Mouse (Mus musculus) limb, embryonic 12.5 days (tissue): ENCODE results near the gene Rbm4. TPM values are rescaled to one million over a fixed set of nuclear protein-coding genes. Genes with fewer than 3 reads are reported as not detected.
"Not testable (repeated sequence)": the region's sequence is repeated elsewhere in the genome, so short reads cannot be mapped to it uniquely, and the experiment has no call there.

ENCODE experiments used
- ATAC-seq: fragments of 200-750 bp; cut with Nextera tagmentation; 2 replicates; pipeline ENCODE4 v1.8.0; 2017; ENCODE audit warnings: low read depth, moderate TSS enrichment; ENCODE audit not compliant: insufficient number of reproducible peaks, insufficient read depth, low FRiP score, low TSS enrichment
- H3K27ac ChIP-seq: fragments of 300-500 bp; sonication (generic); 2 replicates; pipeline ENCODE4 v1.5.1; 2016; ENCODE audit warnings: mild to moderate bottlenecking, moderate library complexity
- H3K27me3 ChIP-seq: fragments of 300-500 bp; sonication (generic); 2 replicates; pipeline ENCODE4 v1.6.1; 2016; ENCODE audit warnings: mild to moderate bottlenecking, moderate library complexity
- H3K36me3 ChIP-seq: fragments of 300-500 bp; sonication (generic); 2 replicates; pipeline ENCODE4 v1.6.1; 2016; ENCODE audit warnings: mild to moderate bottlenecking, moderate library complexity
- H3K4me1 ChIP-seq: fragments of 300-500 bp; sonication (generic); replicated peaks from 2 replicates; pipeline ENCODE4 v1.6.1; 2016
- H3K4me2 ChIP-seq: fragments of 300-500 bp; sonication (generic); 2 replicates; pipeline ENCODE4 v1.6.1; 2016; ENCODE audit warnings: mild to moderate bottlenecking, moderate library complexity
- H3K4me3 ChIP-seq: fragments of 300-500 bp; sonication (generic); replicated peaks from 2 replicates; pipeline ENCODE4 v1.5.1; 2016; ENCODE audit warnings: mild to moderate bottlenecking
- H3K9ac ChIP-seq: fragments of 300-500 bp; sonication (generic); replicated peaks from 2 replicates; pipeline ENCODE4 v1.6.1; 2016; ENCODE audit warnings: mild to moderate bottlenecking, moderate library complexity
- H3K9me3 ChIP-seq: fragments of 300-500 bp; sonication (generic); 2 replicates; pipeline ENCODE4 v1.6.1; 2016; ENCODE audit warnings: mild to moderate bottlenecking, moderate library complexity
- WGBS: fragments of 180-500 bp; shearing (Covaris S2); methylation state at CpG from one replicate; pipeline ENCODE4 v1.1.7; 2016; 5-methylcytosine and 5-hydroxymethylcytosine counted together
- polyA plus RNA-seq: library from polyadenylated mRNA; unstranded; fragments of >200 nt; fragmentation: Nextera tagmentation; extraction: Ambion mirVana; gene quantifications from 2 replicates; pipeline ENCODE4 v1.2.1, GENCODE M21; 2016

The Rbm4 gene
- polyA plus RNA-seq, 1 experiment from 2014 or later = 80.1 TPM

- Histone ChIP-seq H3K4me3 (no peak overlapping the region), H3K4me1 (no peaks in the 10 kb centered on the region), H3K27me3 (no peaks in the 10 kb centered on the region), H3K9me3 (no peaks in the 10 kb centered on the region), H3K27ac (no peak overlapping the region), H3K36me3 (no peaks in the 10 kb centered on the region), H3K4me2 (no peak overlapping the region), H3K9ac (no peak overlapping the region)
- ATAC-seq = no peak
- WGBS = 67% methylated on average over 1 of the region's 1 CpGs
Observed at GRCm38 (mm10) chr19:4817182-4817835, 23.6 kb upstream of the Rbm4 start.

- no peak overlapping the region for H3K9ac ChIP-seq
- no peaks in the 10 kb centered on the region for H3K27me3 ChIP-seq
- ATAC-seq = no peak
- no peak overlapping the region for H3K4me2 ChIP-seq
- H3K4me3 ChIP-seq = no peak overlapping the region
- H3K9me3 ChIP-seq = no peaks in the 10 kb centered on the region
- 83% methylated on average over 6 of the region's 6 CpGs for whole genome bisulfite sequencing
- H3K36me3 ChIP-seq = no peaks in the 10 kb centered on the region
- no peak overlapping the region for H3K27ac ChIP-seq
- H3K4me1 ChIP-seq = peaks cover 19% of the 10 kb centered on the region
Observed at GRCm38 (mm10) chr19:4813015-4813414, 19.3 kb upstream of the Rbm4 start.

- ATAC-seq, H3K36me3 ChIP-seq, H3K27me3 ChIP-seq, H3K9me3 ChIP-seq: not testable (repeated sequence)
- Histone ChIP-seq H3K4me3 (peak overlapping the region; percentile 85), H3K9ac (peak overlapping the region; percentile 84), H3K27ac (peak overlapping the region; percentile 95; the same call in 1 of the 2 replicates), H3K4me2 (peak overlapping the region; percentile 91), H3K4me1 (peaks cover 24% of the 10 kb centered on the region)
- WGBS = 78% methylated on average over 8 of the region's 8 CpGs
Observed at GRCm38 (mm10) chr19:4812334-4812949, 18.7 kb upstream of the Rbm4 start.

GRCm38 (mm10) chr19:4811909-4812242, 18.2 kb upstream of the Rbm4 start:
- peak overlapping the region; percentile 91 for H3K4me2 ChIP-seq
- no peak for ATAC-seq
- WGBS = 7% methylated on average over 12 of the region's 12 CpGs
- peak overlapping the region; percentile 84 for H3K9ac ChIP-seq
- H3K4me3 ChIP-seq = peak overlapping the region; percentile 85
- H3K27ac ChIP-seq = peak overlapping the region; percentile 95
- no peaks in the 10 kb centered on the region for H3K9me3 ChIP-seq
- H3K27me3 ChIP-seq = no peaks in the 10 kb centered on the region
- H3K4me1 ChIP-seq = peaks cover 24% of the 10 kb centered on the region
- no peaks in the 10 kb centered on the region for H3K36me3 ChIP-seq

- WGBS = under 1% methylated on average over 83 of the region's 83 CpGs
- Histone ChIP-seq H3K4me2 (peak within 1 kb of the TSS; percentile 91), H3K36me3 (no peaks in the 10 kb centered on the region), H3K4me3 (peak within 1 kb of the TSS; percentile 85), H3K27ac (peak within 1 kb of the TSS; percentile 95), H3K9me3 (no peaks in the 10 kb centered on the region), H3K9ac (peak within 1 kb of the TSS; percentile 84), H3K4me1 (peaks cover 24% of the 10 kb centered on the region), H3K27me3 (no peaks in the 10 kb centered on the region)
- ATAC-seq = peak; percentile 96
Observed at GRCm38 (mm10) chr19:4811063-4811908, 17.6 kb upstream of the Rbm4 start, which contains the start of the genes Gm21992 and Rbm14. Gm21992 (minus strand) TSS chr19:4811612. Rbm14 (minus strand) TSS chr19:4811634.

- WGBS = under 1% methylated on average over 17 of the region's 17 CpGs
Observed at GRCm38 (mm10) chr19:4810746-4811062, 17.0 kb upstream of the Rbm4 start.

GRCm38 (mm10) chr19:4810309-4810708, 16.6 kb upstream of the Rbm4 start:
- Histone ChIP-seq H3K4me3 (peak overlapping the region; percentile 85), H3K9ac (peak overlapping the region; percentile 80), H3K4me1 (peaks cover 24% of the 10 kb centered on the region), H3K27me3 (no peaks in the 10 kb centered on the region), H3K9me3 (no peaks in the 10 kb centered on the region), H3K4me2 (peak overlapping the region; percentile 91), H3K36me3 (no peaks in the 10 kb centered on the region), H3K27ac (peak overlapping the region; percentile 95)
- WGBS = 0% methylated on average over 14 of the region's 14 CpGs
- no peak for ATAC-seq

More at GRCm38 (mm10) chr19:4810746-4811062, 17.0 kb upstream of the Rbm4 start:
- Histone ChIP-seq H3K9ac (peak overlapping the region; percentile 80), H3K27me3 (no peaks in the 10 kb centered on the region), H3K4me1 (peaks cover 24% of the 10 kb centered on the region), H3K4me2 (peak overlapping the region; percentile 91), H3K36me3 (no peaks in the 10 kb centered on the region), H3K9me3 (no peaks in the 10 kb centered on the region), H3K27ac (peak overlapping the region; percentile 95), H3K4me3 (peak overlapping the region; percentile 85)
- ATAC-seq = no peak; the same call in 1 of the 2 replicates

GRCm38 (mm10) chr19:4803283-4803682, 9.6 kb upstream of the Rbm4 start:
- Histone ChIP-seq H3K27me3 (no peaks in the 10 kb centered on the region), H3K4me3 (no peak overlapping the region), H3K36me3 (peaks cover 61% of the 10 kb centered on the region), H3K4me2 (no peak overlapping the region), H3K9me3 (no peaks in the 10 kb centered on the region), H3K27ac (no peak overlapping the region), H3K9ac (no peak overlapping the region), H3K4me1 (peaks cover 8% of the 10 kb centered on the region)
- WGBS = 88% methylated on average over 10 of the region's 10 CpGs
- ATAC-seq = no peak

GRCm38 (mm10) chr19:4802691-4803091, 9.0 kb upstream of the Rbm4 start:
- Histone ChIP-seq H3K27ac (no peak overlapping the region), H3K27me3 (no peaks in the 10 kb centered on the region), H3K4me1 (0 out of 2 replicates have a peak, but pooled peaks cover 2% of the 10 kb centered on the region), H3K9me3 (no peaks in the 10 kb centered on the region), H3K4me2 (no peak overlapping the region), H3K9ac (no peak overlapping the region), H3K4me3 (no peak overlapping the region), H3K36me3 (peaks cover 67% of the 10 kb centered on the region)
- ATAC-seq = peak; percentile 59; the same call in 1 of the 2 replicates
- 96% methylated on average over 7 of the region's 7 CpGs for WGBS

GRCm38 (mm10) chr19:4799083-4799482, 5.4 kb upstream of the Rbm4 start:
- no peak overlapping the region for H3K4me2 ChIP-seq
- WGBS = 97% methylated on average over 5 of the region's 5 CpGs
- H3K36me3 ChIP-seq = peaks cover 76% of the 10 kb centered on the region
- H3K27ac ChIP-seq = no peak overlapping the region
- H3K4me3 ChIP-seq = no peak overlapping the region
- no peaks in the 10 kb centered on the region for H3K9me3 ChIP-seq
- no peak for ATAC-seq
- H3K9ac ChIP-seq = no peak overlapping the region
- H3K27me3 ChIP-seq = no peaks in the 10 kb centered on the region
- peaks cover 12% of the 10 kb centered on the region for H3K4me1 ChIP-seq

GRCm38 (mm10) chr19:4797846-4798245, 4.1 kb upstream of the Rbm4 start:
- H3K9ac ChIP-seq = no peak overlapping the region
- no peak overlapping the region for H3K27ac ChIP-seq
- H3K4me2 ChIP-seq = no peak overlapping the region
- ATAC-seq = no peak
- H3K9me3 ChIP-seq = no peaks in the 10 kb centered on the region
- H3K36me3 ChIP-seq = peaks cover 63% of the 10 kb centered on the region
- no peak overlapping the region for H3K4me3 ChIP-seq
- WGBS = 88% methylated on average over 2 of the region's 2 CpGs
- H3K27me3 ChIP-seq = no peaks in the 10 kb centered on the region
- peaks cover 12% of the 10 kb centered on the region for H3K4me1 ChIP-seq
